Mouse (Mus musculus): ENCODE data around the gene Zfp110.
A peak's percentile ranks its signal among the peaks of the same experiment; 100 is the strongest.

Gene Zfp110

DNA sequence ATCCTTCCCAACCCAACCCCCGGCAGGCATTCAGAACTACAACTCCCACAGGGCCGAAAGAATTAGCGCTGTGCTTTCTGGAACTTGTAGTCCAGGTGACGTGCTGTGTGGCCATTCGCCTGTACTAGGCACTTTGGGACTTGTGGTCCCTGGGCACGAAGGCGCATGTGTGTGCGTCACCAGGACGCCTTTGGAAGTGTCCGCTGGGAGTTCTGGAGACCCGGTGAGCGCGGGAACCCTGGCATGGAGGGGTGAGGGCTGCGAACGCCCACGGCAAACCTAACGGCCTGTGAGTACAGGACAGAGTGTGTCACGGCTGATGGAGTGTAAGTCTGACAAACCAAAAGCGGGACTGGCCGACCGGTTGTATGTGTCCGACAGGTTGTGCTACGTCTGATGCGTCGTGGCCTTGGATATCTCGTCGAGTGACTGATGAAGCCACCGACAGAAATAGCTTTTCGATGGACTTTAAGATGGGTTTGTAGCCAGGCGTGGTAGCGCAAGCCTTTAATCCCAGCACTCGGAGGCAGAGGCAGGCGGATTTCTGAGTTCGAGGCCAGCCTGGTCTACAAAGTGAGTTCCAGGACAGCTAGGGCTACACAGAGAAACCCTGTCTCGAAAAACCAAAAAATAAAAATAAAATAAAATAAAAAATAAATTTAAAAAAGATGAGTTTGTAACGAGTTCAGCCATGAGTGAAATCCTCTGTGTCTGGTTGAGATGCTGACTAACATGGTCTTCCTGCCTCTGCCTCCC lies 63.3 kb downstream of the Zfp110 start, which contains the start of gene Zscan22:
TSS of gene Zscan22 (plus strand) at position 161 of the 756 bp plus-strand sequence.
- peak; percentile 97 for DNase-seq
